Mouse (Mus musculus): Measurements from ENCODE around the gene Agrp. TPM values are rescaled to one million over a fixed set of nuclear protein-coding genes. Genes with fewer than 3 reads are reported as not detected.
A peak's percentile ranks its signal among the peaks of the same experiment; 100 is the strongest.

Agrp gene
- polyA plus RNA-seq, 1 experiment, result 0.32 TPM

DNA sequence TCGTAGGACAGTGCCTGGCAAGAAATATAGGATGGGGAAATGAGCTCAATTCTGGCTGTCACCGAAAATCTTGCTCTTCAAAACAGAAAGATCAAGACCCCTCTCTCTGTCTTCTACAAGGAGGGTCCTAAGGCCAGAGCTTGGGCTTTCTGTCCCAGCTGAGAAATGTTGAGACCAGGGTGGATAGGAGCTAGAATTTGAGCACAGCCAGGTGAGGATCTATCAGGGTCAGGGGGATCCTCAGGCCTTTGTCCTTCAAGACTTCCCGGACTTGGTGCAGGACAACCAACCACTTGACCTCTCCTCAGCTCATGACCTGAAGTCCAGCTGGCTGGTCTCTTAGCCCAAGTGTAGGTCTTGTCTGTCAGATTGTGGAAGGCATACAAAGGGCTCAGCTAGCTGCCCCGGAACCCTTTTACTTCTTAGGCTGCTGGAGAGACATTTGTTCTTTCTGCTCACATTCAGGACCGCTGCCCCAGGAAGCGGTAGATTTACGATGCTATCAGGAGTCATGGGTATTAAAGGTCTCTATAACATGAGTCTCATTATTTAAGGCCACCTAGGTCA is 13.4 kb downstream of the Agrp start:
- 63% methylated on average over 7 of the region's 7 CpGs for WGBS
- no peak for DNase-seq (ENCODE audit: low read depth, low spot score)

DNA sequence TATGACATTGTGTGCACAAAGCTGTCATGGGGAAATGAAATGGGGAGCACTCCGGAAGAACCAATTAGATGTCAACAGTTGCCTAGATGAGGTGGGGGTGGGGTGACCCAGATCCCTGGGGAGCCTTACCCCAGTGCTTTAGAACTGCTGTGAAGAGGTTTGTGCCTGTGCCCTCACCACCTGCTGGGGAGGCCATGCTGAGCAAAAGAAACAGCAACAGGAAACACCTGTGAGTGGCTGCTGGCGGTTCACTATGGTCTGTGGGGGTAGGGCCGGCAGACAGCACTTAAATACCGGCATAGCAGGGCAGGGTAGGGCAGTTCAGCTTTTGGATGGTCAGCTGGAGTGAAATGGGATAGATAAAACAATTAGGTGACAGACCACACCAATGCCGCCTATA is 14.1 kb downstream of the Agrp start:
- no peak for DNase-seq (ENCODE audit: low read depth, low spot score)
- 35% methylated on average over 5 of the region's 5 CpGs for WGBS

DNA sequence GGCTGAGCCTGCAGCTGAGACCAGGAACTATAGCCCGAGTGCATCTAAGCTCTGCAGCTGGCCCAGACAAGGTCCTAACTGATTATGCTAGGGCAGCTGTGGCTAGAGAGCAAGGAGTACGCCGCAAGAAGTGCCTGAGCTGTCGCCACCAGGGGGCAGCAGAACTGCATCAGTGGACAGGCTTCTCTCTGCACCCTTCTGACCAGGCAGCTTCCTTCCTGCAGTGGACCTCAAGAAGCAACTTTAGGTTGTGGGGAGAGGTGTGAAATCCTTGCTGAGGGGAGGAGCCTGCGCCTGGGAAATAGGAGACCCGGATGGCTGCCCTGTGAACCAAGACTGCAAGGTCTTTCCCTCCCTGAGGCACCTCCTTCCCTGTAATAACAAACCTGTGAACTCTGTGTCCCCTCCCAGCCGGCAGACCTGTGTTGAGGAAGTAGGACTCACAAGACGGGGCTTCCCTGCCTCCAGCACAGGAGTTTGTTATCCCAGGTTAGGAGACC is 14.7 kb downstream of the Agrp start:
- 2% methylated on average over 8 of the region's 8 CpGs for WGBS
- DNase-seq (ENCODE audit: low read depth, low spot score), result peak; percentile 91

DNA sequence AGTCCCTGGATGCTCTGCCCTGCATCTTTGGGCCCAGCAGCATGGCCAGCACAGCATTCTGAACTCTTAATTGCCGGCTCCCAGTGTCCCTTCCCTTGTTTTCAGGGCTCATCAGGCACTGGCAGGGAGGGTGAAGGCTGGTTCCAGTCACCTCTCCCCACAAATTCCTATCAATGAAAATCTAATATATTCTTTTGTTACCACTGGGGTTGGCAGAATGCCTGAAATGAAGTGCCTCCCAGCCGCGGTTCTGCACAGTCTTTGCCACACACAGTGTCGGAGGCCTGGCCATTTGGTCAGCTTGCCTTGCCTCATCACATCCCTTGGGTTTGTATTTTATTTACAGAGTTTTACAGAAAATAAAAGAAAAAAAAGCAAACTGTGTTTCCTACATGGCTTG is 15.4 kb downstream of the Agrp start:
- no peak for DNase-seq (ENCODE audit: low read depth, low spot score)
- WGBS, result 61% methylated on average over 4 of the region's 4 CpGs

DNA sequence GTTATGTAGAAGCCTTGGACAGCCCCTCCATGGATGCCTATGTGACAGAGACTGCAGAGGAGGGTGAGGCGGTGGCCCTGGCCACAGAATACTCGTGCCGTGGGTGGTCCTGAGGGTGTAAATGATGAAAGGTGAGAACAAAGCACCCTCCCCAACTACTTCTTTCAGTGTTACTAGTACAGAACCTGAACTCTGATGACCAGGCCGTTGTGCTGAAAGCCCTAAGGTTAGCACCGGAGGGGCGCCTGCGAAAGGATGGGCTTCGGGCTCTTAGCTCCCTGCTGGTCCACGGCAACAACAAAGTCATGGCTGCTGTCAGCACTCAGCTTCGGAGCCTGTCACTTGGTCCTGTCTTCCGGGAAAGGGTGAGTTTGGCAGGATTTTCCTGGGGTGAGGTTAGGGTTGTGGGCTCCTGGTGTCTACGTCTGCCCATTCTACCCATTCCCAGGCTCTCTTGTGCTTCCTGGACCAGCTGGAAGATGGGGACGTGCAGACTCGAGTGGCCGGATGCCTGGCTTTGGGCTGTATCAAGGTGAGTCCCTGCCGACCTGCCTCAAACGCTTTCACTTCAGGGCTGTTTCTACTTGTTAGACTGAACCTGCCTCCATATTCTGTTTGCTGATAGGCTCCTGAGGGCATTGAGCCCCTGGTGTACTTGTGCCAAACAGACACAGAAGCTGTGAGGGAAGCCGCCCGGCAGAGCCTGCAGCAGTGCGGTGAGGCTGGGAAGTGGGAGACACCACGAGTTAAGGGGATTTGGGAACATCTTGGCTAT is 16.1 kb downstream of the Agrp start:
- DNase-seq (ENCODE audit: low read depth, low spot score), result no peak
- 90% methylated on average over 21 of the region's 21 CpGs for WGBS

DNA sequence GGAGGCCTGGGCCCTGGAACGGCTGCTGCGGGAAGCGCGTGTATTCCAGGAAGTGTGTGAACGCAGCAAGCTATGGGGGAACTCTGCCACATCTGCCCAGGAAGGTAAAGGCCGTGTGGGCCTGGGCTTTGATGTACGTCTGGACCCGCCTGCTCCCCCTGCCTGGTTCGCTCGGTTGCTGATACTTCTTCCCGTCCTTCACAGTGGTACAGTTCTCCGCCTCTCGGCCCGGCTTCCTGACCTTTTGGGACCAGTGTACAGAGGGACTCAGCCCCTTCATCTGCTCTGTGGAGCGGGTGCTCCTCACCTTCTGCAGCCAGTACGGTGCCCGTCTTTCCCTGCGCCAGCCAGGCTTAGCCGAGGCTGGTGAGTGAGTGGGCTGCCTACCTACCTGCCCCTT is 17.0 kb downstream of the Agrp start:
- no peak for DNase-seq (ENCODE audit: low read depth, low spot score)
- 89% methylated on average over 19 of the region's 19 CpGs for WGBS

DNA sequence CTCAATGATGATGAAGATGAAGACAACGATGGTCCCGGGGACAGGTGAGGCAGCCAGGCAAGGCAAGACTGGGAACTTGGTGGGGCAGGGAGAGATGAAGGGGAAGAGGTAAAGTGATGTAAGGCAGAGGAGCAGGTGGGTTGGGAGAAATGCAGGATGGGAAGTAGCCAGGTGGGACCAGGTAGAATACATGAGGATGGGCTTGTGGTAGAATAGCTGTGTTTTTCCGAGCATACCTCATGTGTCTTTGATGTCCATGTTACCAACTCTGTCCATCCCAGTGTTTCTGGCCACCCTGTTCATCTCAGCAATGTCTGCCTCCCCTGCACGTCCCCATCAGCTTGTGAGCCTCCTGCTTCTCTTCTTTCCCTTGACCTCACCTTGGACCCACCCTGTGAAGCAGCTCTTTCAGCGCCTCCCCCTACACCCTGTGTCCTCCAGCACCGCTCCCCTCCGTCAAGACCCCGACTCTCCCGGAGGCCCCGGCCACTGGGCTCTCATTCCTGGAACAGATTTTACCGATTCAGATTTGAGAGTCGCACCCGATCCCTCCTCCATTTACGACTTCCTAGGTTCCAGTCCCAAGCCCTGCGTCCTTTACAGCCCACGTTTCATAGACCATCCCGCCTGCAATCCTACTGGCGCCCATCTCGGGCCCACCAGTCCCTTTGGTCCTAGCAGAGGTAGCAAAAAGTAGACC is 18.2 kb downstream of the Agrp start:
- 91% methylated on average over 19 of the region's 19 CpGs for WGBS
- DNase-seq (ENCODE audit: low read depth, low spot score), result no peak

DNA sequence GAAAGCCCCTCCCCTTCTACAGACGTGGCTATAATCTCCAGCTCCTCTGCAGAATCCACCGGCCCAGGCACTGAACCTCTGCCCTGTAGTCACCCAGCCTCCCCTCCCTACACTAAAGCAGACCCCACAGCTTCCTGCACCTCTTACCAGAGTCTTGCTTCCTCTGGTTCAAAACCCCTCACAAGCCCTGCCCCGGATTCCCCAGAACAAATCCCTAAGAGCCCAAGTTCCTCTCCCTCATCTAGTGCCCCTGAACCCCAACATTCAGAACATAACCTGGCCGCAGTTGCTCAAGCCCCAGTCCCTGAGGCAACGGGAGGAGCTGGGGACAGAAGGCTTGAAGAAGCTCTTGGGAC is 18.9 kb downstream of the Agrp start:
- 89% methylated on average over 5 of the region's 5 CpGs for WGBS
- no peak for DNase-seq (ENCODE audit: low read depth, low spot score)

DNA sequence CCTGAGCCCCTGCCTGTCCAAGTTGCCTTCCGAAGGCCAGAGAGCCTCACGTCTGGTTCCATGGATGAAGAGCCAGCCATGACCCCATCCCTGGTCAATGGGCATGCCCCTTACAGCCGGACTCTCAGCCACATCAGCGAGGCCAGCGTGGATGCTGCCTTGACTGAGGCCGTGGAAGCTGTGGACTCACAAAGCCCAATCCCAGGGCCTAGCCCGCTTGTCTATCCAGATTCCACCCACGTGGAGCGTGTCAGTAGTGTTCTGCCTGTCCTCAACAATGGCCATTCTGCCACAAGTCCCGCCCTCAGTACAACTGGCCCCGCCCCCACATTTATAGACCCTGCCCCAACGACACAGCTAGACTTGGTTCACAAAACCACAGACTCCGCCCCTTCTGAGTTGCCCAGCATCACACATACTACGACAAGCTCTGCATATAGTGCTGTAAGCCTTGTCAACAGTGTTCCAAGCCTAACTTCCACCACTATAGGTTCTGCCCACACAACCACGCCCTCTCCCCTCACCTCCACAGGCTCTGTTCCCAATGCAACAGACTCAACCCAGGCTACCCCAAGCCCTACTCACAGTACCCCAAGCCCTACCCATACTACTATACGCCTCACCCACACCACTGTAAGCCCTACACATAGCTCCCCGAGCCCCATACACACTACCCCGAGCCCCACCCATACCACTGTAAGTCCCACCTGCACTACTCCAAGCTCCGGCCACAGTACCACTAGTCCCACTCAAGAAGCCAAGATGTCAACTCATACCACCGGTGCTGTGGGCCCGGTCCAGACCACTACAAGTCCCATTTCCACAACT is 19.5 kb downstream of the Agrp start:
- WGBS, result 83% methylated on average over 21 of the region's 21 CpGs
- DNase-seq (ENCODE audit: low read depth, low spot score), result no peak

DNA sequence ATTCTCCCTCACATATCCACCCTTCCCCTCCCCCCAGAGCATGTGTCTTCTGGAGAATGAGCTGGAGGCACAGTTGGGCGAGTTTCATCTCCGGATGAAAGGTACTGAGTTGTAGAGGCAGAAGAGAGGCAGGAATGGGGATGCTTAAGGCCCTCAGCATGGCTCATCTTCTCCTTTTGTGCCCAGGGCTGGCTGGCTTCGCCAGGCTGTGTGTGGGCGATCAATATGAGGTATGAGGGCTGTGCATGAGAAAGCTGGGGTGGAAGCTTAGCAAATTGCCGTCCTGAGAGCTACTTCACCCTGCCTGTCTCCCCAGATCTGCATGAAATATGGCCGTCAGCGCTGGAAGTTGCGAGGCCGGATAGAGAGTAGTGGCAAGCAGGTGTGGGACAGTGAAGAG is 21.3 kb downstream of the Agrp start:
- 95% methylated on average over 9 of the region's 9 CpGs for WGBS
- DNase-seq (ENCODE audit: low read depth, low spot score), result no peak

DNA sequence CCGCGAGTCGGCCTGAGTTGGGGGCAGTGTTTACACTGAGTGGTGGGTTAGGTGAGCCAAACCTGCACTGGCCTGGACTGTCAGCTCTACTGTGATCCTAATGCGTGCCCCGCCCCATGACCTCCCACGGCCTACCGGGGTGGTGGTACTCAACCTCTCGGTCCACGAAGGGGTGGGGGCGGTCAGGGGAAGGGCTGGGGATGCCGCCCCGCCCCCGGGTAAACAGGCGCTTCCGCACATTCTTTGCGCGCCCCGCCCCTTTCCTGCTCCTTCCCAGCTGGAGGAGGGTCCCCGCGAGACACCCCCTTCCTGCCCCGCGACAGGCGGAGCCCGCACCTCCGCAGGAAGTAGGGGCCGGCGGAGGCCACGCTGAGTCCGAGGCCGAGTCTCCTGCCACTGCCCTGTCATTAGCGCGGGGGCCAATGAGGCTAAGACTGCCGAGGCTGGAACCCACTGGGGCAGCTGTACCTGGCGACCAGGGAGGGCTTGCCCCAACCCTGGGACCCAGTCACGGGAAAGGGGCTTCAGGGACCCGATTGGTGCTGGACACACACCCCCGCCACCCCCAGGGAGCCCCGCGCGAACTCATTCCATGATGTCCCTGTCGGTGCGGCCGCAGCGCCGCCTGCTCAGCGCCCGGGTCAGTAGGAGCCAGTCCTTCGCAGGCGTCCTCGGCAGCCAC is 23.2 kb downstream of the Agrp start:
- no peak for DNase-seq (ENCODE audit: low read depth, low spot score)
- 21% methylated on average over 50 of the region's 50 CpGs for WGBS

DNA sequence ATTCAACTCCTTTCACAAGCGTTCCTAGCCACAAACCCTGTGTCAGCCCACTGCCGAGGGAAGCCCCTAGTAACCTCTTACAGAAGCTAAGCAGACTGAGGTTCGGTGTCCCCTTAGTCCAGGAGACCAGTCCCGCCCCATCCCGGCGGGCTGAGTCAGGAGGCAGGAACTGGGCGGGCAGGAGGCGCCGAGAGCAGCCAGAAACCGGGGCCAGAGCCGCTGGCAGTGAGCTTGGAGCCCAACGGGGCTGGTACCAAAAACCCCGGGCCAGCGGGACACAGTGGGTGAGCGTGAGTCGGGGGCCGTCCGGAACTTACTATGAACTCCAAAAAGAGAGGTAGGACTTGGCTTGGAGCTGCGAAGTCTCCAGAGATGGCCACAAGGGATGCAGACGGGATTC is 24.2 kb downstream of the Agrp start:
- DNase-seq (ENCODE audit: low read depth, low spot score), result no peak
- WGBS, result 17% methylated on average over 20 of the region's 20 CpGs

DNA sequence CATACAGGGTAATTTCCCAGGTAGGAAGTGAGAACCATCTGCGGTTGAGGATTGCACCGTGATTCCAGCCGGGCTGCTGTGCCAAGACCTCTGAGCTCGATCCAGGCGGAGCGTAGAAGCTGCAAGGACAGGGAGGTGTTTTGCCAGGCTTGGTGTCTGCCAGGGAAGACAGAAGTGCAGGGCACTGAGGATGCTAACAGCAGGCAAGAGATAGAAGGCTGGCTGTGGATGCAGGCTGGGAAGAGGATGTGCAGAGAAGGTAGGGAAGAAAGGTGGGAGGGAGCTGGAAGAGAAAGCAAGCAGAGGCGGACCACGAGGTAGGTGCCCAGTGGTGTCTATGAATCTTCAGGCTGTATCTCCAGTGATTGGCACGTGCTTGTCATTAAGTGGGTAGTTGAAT is 25.4 kb downstream of the Agrp start:
- 87% methylated on average over 9 of the region's 9 CpGs for WGBS
- no peak for DNase-seq (ENCODE audit: low read depth, low spot score)

DNA sequence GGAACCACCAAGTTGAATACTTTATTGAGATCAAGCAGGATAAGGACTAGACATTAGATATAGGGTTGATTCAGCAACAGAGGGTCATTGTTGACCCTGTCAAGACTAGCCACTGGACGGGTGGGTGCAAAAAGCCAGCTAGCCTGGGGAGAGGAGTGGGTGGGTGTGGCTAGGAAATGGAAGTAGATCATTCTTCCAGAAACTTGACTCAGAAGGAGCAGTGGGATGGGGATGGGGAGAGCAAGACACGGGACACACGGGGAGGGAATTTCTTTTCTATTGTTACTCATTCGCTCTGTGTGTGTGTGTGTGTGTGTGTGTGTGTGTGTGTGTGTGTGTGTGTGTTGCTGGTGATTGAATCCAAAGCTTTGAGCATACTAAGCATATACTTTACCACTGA is 27.4 kb downstream of the Agrp start:
- DNase-seq (ENCODE audit: low read depth, low spot score), result no peak
- 55% methylated on average over 4 of the region's 4 CpGs for WGBS

DNA sequence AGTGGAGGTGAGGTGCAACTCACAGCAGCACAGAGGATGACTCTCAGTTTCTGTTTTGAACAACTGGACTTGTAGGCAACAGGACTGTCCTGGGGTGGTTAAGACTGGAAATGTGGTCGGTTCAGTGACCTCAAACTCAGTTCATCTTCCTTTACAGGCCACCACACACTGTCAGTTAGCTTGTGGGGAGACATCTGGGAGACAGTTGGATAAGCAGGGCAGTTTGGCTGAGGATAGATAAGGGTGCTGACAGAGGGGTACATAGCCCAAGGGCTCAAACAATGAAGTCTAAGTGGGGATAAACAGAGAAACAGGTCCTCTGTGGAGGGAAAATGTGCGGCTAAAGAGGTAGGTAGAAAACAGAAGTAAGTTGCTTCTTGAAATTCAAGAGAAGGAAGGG is 27.8 kb downstream of the Agrp start:
- 67% methylated on average over 2 of the region's 2 CpGs for WGBS

DNA sequence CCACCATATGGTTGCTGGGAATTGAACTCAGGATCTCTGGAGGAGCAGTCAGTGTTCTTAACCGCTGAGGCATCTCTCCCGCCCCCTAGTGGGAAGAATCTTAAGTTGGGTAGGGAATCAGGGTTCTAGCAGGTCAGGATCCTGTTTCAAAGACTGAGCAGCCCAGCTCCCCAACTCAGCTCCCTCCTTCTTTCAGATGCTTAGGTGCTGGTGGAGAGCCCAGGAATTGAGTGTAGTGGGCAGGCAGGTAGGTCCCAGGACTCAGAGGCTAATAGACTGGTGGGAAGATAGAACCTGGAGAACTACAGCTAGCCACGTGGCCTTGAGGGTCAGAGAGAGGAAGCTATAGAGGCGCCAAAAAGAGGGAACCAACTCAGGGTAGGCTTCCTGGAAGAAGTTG is 29.5 kb downstream of the Agrp start:
- DNase-seq (ENCODE audit: low read depth, low spot score), result no peak
- 62% methylated on average over 4 of the region's 4 CpGs for WGBS

More for the DNA sequence above, 27.8 kb downstream of the Agrp start:
- no peak for DNase-seq (ENCODE audit: low read depth, low spot score)

DNA sequence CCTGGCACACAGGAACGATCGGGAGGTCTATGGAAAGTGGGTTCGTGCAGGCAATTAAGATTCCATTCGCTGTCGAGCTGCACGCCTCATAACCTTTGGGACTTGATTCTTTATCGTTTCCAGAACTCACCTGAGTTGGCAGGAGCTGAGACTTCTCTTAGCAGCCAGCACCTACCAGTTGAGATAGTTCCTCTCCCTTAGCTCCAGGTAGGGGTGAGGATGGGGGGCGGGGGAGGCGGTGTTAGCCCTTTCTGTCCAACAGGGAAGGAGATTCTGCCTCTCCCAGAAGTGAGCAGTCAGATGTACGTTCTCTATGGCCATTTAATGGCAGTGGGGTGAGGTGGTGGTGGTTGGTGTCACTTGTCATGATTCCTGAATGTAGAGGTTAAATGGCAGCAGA is 30.1 kb downstream of the Agrp start:
- WGBS, result 13% methylated on average over 10 of the region's 10 CpGs

DNA sequence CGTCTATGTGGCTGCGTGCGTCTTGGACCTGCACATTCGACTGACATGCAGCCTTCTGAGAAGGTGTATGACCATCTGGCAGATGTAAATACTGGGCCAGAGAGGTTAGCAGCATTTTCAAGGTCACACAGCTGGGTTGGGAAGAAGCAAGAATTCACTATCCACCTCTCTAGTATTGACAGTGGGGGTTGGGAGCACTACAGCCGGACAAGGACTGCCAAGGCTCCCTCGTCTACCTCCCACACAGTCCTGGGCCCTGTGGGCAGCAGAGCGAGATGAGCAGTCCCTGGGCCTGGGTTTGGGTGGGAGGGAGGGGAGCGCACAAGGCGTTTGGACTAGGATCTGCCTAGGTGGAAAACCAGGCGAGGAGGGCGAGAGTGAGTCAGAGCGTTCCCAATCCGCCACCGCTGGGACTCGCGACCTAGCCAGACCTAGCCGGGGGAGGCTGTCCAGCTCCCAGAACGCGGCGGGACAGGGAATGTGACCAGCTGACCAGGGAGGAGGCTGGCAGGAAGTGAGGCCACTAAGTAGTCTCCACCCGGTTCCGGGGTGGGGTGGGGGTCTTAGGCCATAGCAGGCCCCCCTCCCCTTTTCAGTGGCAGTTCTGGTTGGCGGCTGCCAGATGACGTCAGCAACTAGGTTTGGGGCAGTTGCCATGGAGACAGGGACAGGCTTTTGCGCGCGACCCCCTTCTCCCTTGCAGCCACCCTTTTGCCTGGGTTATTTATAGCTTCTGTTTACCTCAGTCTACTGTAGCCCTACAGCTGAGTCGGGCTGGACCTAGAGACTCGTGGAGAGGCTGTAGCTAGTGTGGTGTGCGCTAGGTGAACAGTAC is 30.8 kb downstream of the Agrp start:
- no peak for DNase-seq (ENCODE audit: low read depth, low spot score)
- 2% methylated on average over 30 of the region's 30 CpGs for WGBS

More for the DNA sequence above, 30.1 kb downstream of the Agrp start:
- no peak for DNase-seq (ENCODE audit: low read depth, low spot score)

Measured in large intestine, adult 2 months (tissue).